Mouse (Mus musculus): ENCODE measurements around the gene Srcap.
A peak's percentile ranks its signal among the peaks of the same experiment; 100 is the strongest.

The Srcap gene

DNA sequence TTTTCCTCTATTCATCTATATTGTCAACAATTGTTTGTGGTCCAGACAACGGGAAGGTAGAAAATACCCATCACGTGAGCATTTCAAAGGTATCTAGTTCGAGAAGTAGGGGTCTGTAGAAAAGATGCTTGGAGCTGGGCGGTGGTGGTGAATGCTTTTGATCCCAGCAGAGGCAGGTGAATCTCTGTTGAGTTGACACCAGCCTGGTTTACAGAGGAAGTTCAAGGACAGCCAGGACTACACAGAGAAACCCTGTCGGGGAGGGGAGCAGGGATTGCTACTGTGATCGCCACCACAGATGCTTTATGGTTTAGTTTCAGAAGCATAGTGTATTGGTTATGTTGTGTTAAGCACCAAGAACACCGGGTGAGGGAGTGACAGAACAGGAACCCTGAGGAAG, 62.3 kb downstream of the Srcap start:
- no peak for DNase-seq (ENCODE audit: low spot score)

DNA sequence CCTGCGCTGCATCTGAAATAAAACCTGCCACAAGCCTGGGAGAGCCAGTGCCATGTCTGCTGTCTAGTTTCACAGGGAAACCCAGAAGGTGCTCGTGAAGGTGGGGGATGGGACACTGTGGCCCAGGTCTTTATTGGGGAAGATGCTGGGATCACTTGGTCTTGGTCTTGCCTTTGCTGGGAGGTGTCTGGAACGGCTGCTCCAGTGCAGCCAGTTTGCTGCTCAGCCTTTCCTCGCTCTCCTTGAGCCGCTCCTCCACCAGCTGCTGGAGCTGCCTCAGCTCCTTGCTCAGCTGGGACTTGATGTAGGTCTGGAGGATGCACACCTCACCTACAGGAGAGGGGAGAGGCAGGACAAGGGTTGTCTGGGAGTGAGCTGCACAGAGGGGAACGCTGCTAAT, 71.5 kb downstream of the Srcap start:
- DNase-seq (ENCODE audit: low spot score) = no peak

DNA sequence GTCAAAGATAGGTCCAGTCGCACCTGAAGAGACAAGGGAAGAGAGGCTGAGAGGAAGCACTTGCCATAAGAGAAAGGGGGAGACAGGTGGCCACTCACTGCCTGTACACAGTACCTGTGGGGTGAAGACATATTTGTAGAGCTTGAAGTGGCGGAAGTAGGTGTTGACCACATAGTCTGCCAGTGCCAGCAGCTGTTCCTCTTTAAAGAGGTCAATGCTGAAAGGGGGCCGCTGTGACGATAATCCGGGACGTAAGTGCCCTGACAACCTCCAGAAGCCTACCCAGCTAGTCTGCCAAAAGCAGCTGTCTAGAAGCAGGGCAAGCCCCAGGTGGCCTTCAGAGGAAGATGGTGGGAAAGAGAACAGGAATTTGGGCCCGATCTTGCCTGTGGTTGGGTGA, 73.2 kb downstream of the Srcap start:
- DNase-seq (ENCODE audit: low spot score) = peak; percentile 60

- no peak for DNase-seq (ENCODE audit: low spot score)
Observed at GRCm38 (mm10) chr7:127586149-127586548, 74.4 kb downstream of the Srcap start.

GRCm38 (mm10) chr7:127587196-127587595, 75.4 kb downstream of the Srcap start:
- DNase-seq (ENCODE audit: low spot score) = no peak

- peak; percentile 98 for DNase-seq (ENCODE audit: low spot score)
Observed at GRCm38 (mm10) chr7:127588011-127588871, 76.5 kb downstream of the Srcap start, which contains the start of the genes Ccdc189 and Rnf40. Gene Ccdc189 (minus strand): TSS chr7:127588595. Gene Rnf40 (plus strand): TSS chr7:127588767.

- no peak for DNase-seq (ENCODE audit: low spot score)
Observed at GRCm38 (mm10) chr7:127588901-127589300, 77.1 kb downstream of the Srcap start.

- DNase-seq (ENCODE audit: low spot score) = no peak
Observed at GRCm38 (mm10) chr7:127589637-127590036, 77.9 kb downstream of the Srcap start.

GRCm38 (mm10) chr7:127591108-127591507, 79.3 kb downstream of the Srcap start:
- DNase-seq (ENCODE audit: low spot score) = no peak

- DNase-seq (ENCODE audit: low spot score) = no peak
Observed at GRCm38 (mm10) chr7:127592575-127592974, 80.8 kb downstream of the Srcap start.

- no peak for DNase-seq (ENCODE audit: low spot score)
Observed at GRCm38 (mm10) chr7:127596747-127597146, 85.0 kb downstream of the Srcap start.

- DNase-seq (ENCODE audit: low spot score) = no peak
Observed at GRCm38 (mm10) chr7:127600612-127601011, 88.8 kb downstream of the Srcap start.

GRCm38 (mm10) chr7:127601735-127602134, 90.0 kb downstream of the Srcap start:
- no peak for DNase-seq (ENCODE audit: low spot score)

- no peak for DNase-seq (ENCODE audit: low spot score)
Observed at GRCm38 (mm10) chr7:127602903-127603302, 91.1 kb downstream of the Srcap start.

- no peak for DNase-seq (ENCODE audit: low spot score)
Observed at GRCm38 (mm10) chr7:127604256-127604655, 92.5 kb downstream of the Srcap start.

DNA sequence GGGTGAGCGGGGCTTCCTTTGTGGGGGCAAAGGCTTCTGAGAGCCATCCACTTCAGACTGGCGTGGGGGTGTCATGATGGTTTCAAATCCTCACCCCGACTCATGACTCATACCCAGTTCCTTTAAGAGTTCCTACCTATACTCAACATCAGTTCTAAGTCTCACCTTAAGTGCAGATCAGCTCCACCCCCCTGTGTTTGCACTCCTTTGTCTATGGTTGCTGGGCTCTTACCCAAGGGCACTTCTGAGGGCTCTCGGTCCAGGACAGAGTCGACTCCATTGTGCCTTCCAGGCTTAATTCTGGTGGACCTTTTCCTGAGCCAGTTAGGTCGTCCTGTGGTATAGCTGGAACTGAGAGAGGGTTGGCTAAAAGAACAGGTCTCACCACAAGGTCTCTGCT, 95.4 kb downstream of the Srcap start:
- DNase-seq (ENCODE audit: low spot score) = peak; percentile 80

Data from lung, postnatal 25 days (tissue).